Comparison of ENCODE assay signal across 19 mouse cellular contexts in the genomic region with DNA sequence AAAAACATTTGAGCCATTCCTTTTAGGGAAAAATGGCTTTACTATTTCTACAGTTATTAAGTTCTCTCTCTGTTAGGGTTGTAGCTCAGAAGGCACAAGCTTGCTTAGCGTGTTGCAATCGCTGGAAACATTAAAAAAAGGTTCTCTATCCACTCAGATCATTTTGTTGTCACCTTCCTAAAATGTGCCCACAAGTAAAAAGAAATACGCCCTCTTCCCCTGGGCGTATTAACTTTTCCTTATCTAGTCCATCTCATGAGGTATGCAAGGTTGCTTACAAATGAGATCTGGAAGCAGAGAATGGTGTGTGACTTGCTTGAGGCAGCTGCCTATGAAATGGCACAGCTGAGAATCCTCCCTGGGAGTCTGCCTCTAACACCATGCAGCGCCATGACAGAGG. TPM values are rescaled to one million over a fixed set of nuclear protein-coding genes. Genes with fewer than 3 reads are reported as not detected.
DNase-seq lines count a peak whose midpoint lies in the region; ATAC-seq and TF ChIP-seq lines count a peak whose summit lies in the region.
"Had no signal": no experiment of that assay in that cellular context is flagged by ENCODE, and none has a peak within 500 bp of the region (broad histone marks: within the 10 kb centered on the region; RNA-seq: fewer than 3 reads in every experiment).

No protein-coding gene starts in this region.

- 90% methylated on average over 5 of the region's 5 CpGs for WGBS in heart, embryonic 10.5 days
- 75% methylated on average over 5 of the region's 5 CpGs for WGBS in spleen, adult 2 months

- peaks cover 35% of the 10 kb centered on the region for H3K4me1 ChIP-seq in heart, embryonic 10.5 days
- peaks cover 15% of the 10 kb centered on the region; the same call in 1 of the 2 replicates for H3K4me1 ChIP-seq in spleen, adult 2 months (ENCODE audit: control insufficient read depth, insufficient read depth, insufficient read length)
- H3K4me1 ChIP-seq: forebrain, embryonic 13.5 days; midbrain, embryonic 10.5 days; neural tube, embryonic 13.5 days had no signal

- H3K36me3 ChIP-seq in heart, embryonic 10.5 days: peaks cover 22% of the 10 kb centered on the region
- no peaks in the 10 kb centered on the region for H3K36me3 ChIP-seq in spleen, adult 2 months (ENCODE audit: control insufficient read depth, insufficient read depth, low read length)

- peak overlapping the region; percentile 69; the same call in 1 of the 2 replicates for H3K27ac ChIP-seq in heart, embryonic 10.5 days
- peak overlapping the region; percentile 55 for H3K27ac ChIP-seq in spleen, adult 2 months (ENCODE audit: insufficient read depth, low read length)
- H3K27ac ChIP-seq: forebrain, embryonic 13.5 days; layer of hippocampus, adult 2 months; midbrain, embryonic 10.5 days; neural tube, embryonic 13.5 days had no signal

- H3K27me3 ChIP-seq in heart, embryonic 10.5 days (ENCODE audit: insufficient read depth, poor library complexity, severe bottlenecking): no peaks in the 10 kb centered on the region
- H3K27me3 ChIP-seq in spleen, adult 2 months (ENCODE audit: control insufficient read depth, insufficient read depth, low read length): no peaks in the 10 kb centered on the region
- H3K27me3 ChIP-seq: CH12.LX; forebrain, embryonic 13.5 days; neural tube, embryonic 13.5 days had no signal

- peak; percentile 39 for ATAC-seq in erythroid progenitor cell, adult 5-6 weeks (replicated peaks; ENCODE audit: low FRiP score, poor library complexity, severe bottlenecking)
- 0 out of 2 replicates have a peak, but pooled peaks have one; percentile 1 for ATAC-seq in megakaryocyte progenitor cell, adult 5-6 weeks (replicated peaks; ENCODE audit: poor library complexity)
- ATAC-seq: forebrain, embryonic 13.5 days; hindbrain, embryonic 16.5 days had no signal

- H3K9me3 ChIP-seq in heart, embryonic 10.5 days: no peaks in the 10 kb centered on the region
- H3K9me3 ChIP-seq: forebrain, embryonic 13.5 days; midbrain, embryonic 10.5 days; neural tube, embryonic 13.5 days had no signal

- H3K4me3 ChIP-seq in heart, embryonic 10.5 days: no peak overlapping the region
- H3K4me3 ChIP-seq in spleen, adult 2 months (ENCODE audit: extremely low read depth, insufficient read depth, insufficient read length): no peak overlapping the region
- H3K4me3 ChIP-seq: forebrain, embryonic 13.5 days; layer of hippocampus, adult 2 months; midbrain, embryonic 10.5 days; neural tube, embryonic 13.5 days had no signal

- TF ChIP-seq CTCF in spleen, adult 2 months (IDR thresholded peaks at IDR 0.05; ENCODE audit: extremely low read depth, insufficient read depth, insufficient read length, insufficient replicate concordance): no peak

- DNase-seq in heart, embryonic 10.5 days (ENCODE audit: low spot score): no peak
- no peak for DNase-seq in heart, postnatal 4 days
- no peak for DNase-seq in spleen, adult 2 months (ENCODE audit: low read depth in 1 of 2, low spot score in 2 of 2)
- DNase-seq in spleen, adult 12 weeks (ENCODE audit: low spot score): no peak
- no peak for DNase-seq in urinary bladder, adult 18-20 months (ENCODE audit: low spot score in 2 of 2)
- no peak for DNase-seq in right cerebral cortex, postnatal 10 days (ENCODE audit: low spot score in 2 of 2)
- DNase-seq: adrenal gland, adult 8-10 months; cerebellum, adult 2 months; gastrocnemius, postnatal 36 days; kidney, adult 11 months; kidney, postnatal 10 days had no signal

- no peak for TF ChIP-seq POLR2A in spleen, adult 2 months (IDR thresholded peaks at IDR 0.05; ENCODE audit: low read depth, low read length)

RNA-seq across cellular contexts. Expression of a gene that starts 33.8 kb away (rescaled TPM):
- 7.2 and 8.0 TPM in 2 replicates for polyA plus RNA-seq in heart, embryonic 10.5 days (2016; fragmentation: Nextera tagmentation; extraction: Ambion mirVana)
- 10 to 100 TPM; 14.4 to 18.1 TPM for total RNA-seq in heart, postnatal 4 days (2021)
- polyA plus RNA-seq in spleen, adult 2 months (2012; rRNA removed): 26.4 and 27.8 TPM in 2 replicates
- 54.4 and 68.7 TPM in 2 replicates for total RNA-seq in erythroid progenitor cell, adult 5-6 weeks (2015; ENCODE audit: low replicate concordance)
- 37.4 and 44.0 TPM in 2 replicates for total RNA-seq in erythroid progenitor cell, adult 5-6 weeks (2017; ENCODE audit: low replicate concordance)
- 49.8 and 51.4 TPM in 2 replicates for total RNA-seq in megakaryocyte progenitor cell, adult 5-6 weeks (2015)
- total RNA-seq in megakaryocyte progenitor cell, adult 5-6 weeks (2017): 46.2 and 56.7 TPM in 2 replicates
